Comparison of ENCODE assay signal across 11 mouse cellular contexts in the genomic region with DNA sequence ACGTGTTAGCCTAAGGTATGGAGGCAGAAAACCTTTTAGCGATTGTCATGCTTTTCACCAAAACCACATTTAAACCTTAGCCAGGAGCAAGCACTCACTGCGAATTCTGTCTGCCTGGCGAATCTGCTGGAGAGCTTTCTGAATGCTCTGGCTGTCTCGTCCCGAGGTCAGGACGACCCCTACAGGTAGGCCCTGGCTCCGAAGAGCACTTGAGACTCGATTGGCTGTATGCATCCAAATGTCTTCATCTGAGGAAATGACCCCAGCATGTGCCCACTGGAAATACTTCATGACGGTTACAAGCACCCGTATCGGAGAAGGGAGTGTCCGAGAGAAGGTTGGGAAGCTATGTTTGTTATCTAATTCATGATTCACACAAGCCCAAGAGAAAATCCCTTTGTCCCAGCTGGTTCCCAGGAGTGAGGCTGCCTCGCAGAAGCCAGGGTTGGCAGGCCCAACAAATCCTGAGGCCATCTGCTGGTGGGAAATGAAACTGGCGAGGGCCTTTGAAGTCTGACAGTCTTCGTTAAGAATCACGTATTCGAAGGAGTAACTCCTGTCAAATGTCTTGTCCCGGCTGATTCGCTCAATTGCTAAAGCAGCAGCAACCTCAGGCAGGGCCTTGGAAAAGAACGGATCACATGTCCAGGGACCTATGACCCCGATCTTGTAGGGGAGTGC. TPM values are rescaled to one million over a fixed set of nuclear protein-coding genes. Genes with fewer than 3 reads are reported as not detected.
DNase-seq lines count a peak whose midpoint lies in the region; ATAC-seq and TF ChIP-seq lines count a peak whose summit lies in the region.
"Had no signal": no experiment of that assay in that cellular context is flagged by ENCODE, and none has a peak within 500 bp of the region (broad histone marks: within the 10 kb centered on the region; RNA-seq: fewer than 3 reads in every experiment).

No protein-coding gene starts in this region.

- no peak for ATAC-seq in liver, embryonic 12.5 days
- no peak for ATAC-seq in megakaryocyte, adult 5-6 weeks (ENCODE audit: poor library complexity, severe bottlenecking)

- no peak overlapping the region for H3K9ac ChIP-seq in liver, adult 2 months (ENCODE audit: low read depth, low read length)
- H3K9ac ChIP-seq in liver, embryonic 12.5 days = no peak overlapping the region

- H3K4me1 ChIP-seq in liver, adult 2 months (ENCODE audit: control insufficient read depth, insufficient read depth, low read length) = no peaks in the 10 kb centered on the region
- no peaks in the 10 kb centered on the region for H3K4me1 ChIP-seq in liver, embryonic 12.5 days

- peak; percentile 46 for TF ChIP-seq CTCF in liver, adult 2 months (IDR thresholded peaks at IDR 0.05; ENCODE audit: low read depth, low read length)

- H3K79me2 ChIP-seq in liver, adult 2 months (ENCODE audit: control insufficient read depth, insufficient read depth, low read length) = no peaks in the 10 kb centered on the region

- intact Hi-C loops in left cerebral cortex, postnatal 25 days (cut with DNase I) = loop anchor here (10.0 kb wide), 1 partner anchor 974 kb away; no protein-coding TSS in a partner anchor

- peak; percentile 1 for DNase-seq in liver, adult 2 months (ENCODE audit: extremely low read depth, low read depth, low spot score)
- DNase-seq in cerebellum, postnatal 25 days = peak; percentile 58 to 71
- peak; percentile 20 for DNase-seq in gastrocnemius, postnatal 10 days
- peak; percentile 52 for DNase-seq in kidney, adult 18-20 months
- DNase-seq in left cerebral cortex, postnatal 25 days (ENCODE audit: low spot score in 2 of 2) = peak; percentile 42 to 51
- DNase-seq in neural tube, embryonic 10.5 days (ENCODE audit: extremely low spot score, low spot score) = peak; percentile 49

- no peaks in the 10 kb centered on the region for H3K36me3 ChIP-seq in liver, adult 2 months (ENCODE audit: control insufficient read depth, insufficient read depth, low read length)
- no peaks in the 10 kb centered on the region for H3K36me3 ChIP-seq in liver, embryonic 12.5 days

- TF ChIP-seq POLR2A in liver, adult 2 months (IDR thresholded peaks at IDR 0.05; ENCODE audit: extremely low read depth, insufficient read depth, low read length) = no peak

- H3K9me3 ChIP-seq in liver, embryonic 12.5 days (replicated peaks) = no peaks in the 10 kb centered on the region

- no peaks in the 10 kb centered on the region for H3K27me3 ChIP-seq in liver, adult 2 months (ENCODE audit: control insufficient read depth, insufficient read depth, low read length)
- H3K27me3 ChIP-seq in liver, embryonic 12.5 days (replicated peaks) = no peaks in the 10 kb centered on the region
- H3K27me3 ChIP-seq: CH12.LX had no signal

- H3K27ac ChIP-seq in liver, adult 2 months (replicated peaks; ENCODE audit: insufficient read depth, low read depth, low read length) = no peak overlapping the region
- no peak overlapping the region for H3K27ac ChIP-seq in liver, embryonic 12.5 days

- H3K4me3 ChIP-seq in liver, adult 2 months (ENCODE audit: insufficient read depth, low read depth, low read length) = no peak overlapping the region
- no peak overlapping the region for H3K4me3 ChIP-seq in liver, embryonic 12.5 days

- H3K4me2 ChIP-seq in liver, embryonic 12.5 days = no peak overlapping the region

- 24% methylated on average over 22 of the region's 22 CpGs for WGBS in liver, adult 2 months
- WGBS in liver, embryonic 12.5 days (ENCODE audit: insufficient replicate concordance) = 39% methylated on average over 22 of the region's 22 CpGs

RNA-seq across cellular contexts. Expression of gene Gucy2f, which starts 7.6 kb away (rescaled TPM):
- total RNA-seq in liver, adult 2 months (2014; rRNA removed) = not detected in 2 replicates
- polyA plus RNA-seq in liver, adult 2 months (2012; rRNA removed) = not detected in 2 replicates
- not detected in 2 replicates for polyA plus RNA-seq in liver, embryonic 12.5 days (2016; fragmentation: Nextera tagmentation; extraction: Ambion mirVana)
- not detected for total RNA-seq in gastrocnemius, postnatal 10 days (2021)
- total RNA-seq in left cerebral cortex, postnatal 25 days (2021) = under 1 TPM; 0.32 to 0.57 TPM
- total RNA-seq in megakaryocyte, adult 5-6 weeks (2015) = 0.05 TPM in 1 of 2 replicates, not detected in the other
- total RNA-seq in megakaryocyte, adult 5-6 weeks (2017) = not detected in 2 replicates
- total RNA-seq: CH12.LX; gastrocnemius, postnatal 36 days had no signal
- polyA plus RNA-seq: spleen, adult 2 months had no signal

RNA-seq across cellular contexts. Expression of gene Nxt2, which starts 37.4 kb away (rescaled TPM):
- total RNA-seq in liver, adult 2 months (2014; rRNA removed) = 29.0 and 31.9 TPM in 2 replicates
- polyA plus RNA-seq in liver, adult 2 months (2012; rRNA removed) = 4.4 and 6.1 TPM in 2 replicates
- polyA plus RNA-seq in liver, embryonic 12.5 days (2016; fragmentation: Nextera tagmentation; extraction: Ambion mirVana) = 7.2 and 7.7 TPM in 2 replicates
- total RNA-seq in gastrocnemius, postnatal 10 days (2021) = 1 to 10 TPM; 3.8 to 4.4 TPM
- total RNA-seq in left cerebral cortex, postnatal 25 days (2021) = 10 to 100 TPM; 28.9 to 32.3 TPM
- 25.8 and 29.4 TPM in 2 replicates for total RNA-seq in megakaryocyte, adult 5-6 weeks (2015)
- 28.8 and 34.7 TPM in 2 replicates for total RNA-seq in megakaryocyte, adult 5-6 weeks (2017)

Comparison
In these comparisons a context has a peak if more than half of its experiments do, and no peak if none do; other contexts are left out.
1. DNase-seq: peak in every context shown above with its lines; median percentile 64 in cerebellum, postnatal 25 days; 52 in kidney, adult 18-20 months; 49 in neural tube, embryonic 10.5 days; 46 in left cerebral cortex, postnatal 25 days; 20 in gastrocnemius, postnatal 10 days; 1 in liver, adult 2 months.